Mouse (Mus musculus) layer of hippocampus, adult 8-10 months (tissue): Measurements from ENCODE around the gene Reck. TPM values are rescaled to one million over a fixed set of nuclear protein-coding genes. Genes with fewer than 3 reads are reported as not detected.

ENCODE experiments used
- DNase-seq, 2 experiments: peaks; one replicate each; pipeline ENCODE4 v3.0.0; 2022; ENCODE audit warnings: low spot score in 2 of 2
- total RNA-seq, 4 experiments: library from RNA; stranded (reverse); gene quantifications; 2 replicates each; pipeline ENCODE4 v1.2.4; 2022

Reck gene
- total RNA-seq: 10 to 100 TPM in 1 of 4 experiments, 1 to 10 TPM in 3; 7.3 to 10.3 (median 7.8) TPM

DNA sequence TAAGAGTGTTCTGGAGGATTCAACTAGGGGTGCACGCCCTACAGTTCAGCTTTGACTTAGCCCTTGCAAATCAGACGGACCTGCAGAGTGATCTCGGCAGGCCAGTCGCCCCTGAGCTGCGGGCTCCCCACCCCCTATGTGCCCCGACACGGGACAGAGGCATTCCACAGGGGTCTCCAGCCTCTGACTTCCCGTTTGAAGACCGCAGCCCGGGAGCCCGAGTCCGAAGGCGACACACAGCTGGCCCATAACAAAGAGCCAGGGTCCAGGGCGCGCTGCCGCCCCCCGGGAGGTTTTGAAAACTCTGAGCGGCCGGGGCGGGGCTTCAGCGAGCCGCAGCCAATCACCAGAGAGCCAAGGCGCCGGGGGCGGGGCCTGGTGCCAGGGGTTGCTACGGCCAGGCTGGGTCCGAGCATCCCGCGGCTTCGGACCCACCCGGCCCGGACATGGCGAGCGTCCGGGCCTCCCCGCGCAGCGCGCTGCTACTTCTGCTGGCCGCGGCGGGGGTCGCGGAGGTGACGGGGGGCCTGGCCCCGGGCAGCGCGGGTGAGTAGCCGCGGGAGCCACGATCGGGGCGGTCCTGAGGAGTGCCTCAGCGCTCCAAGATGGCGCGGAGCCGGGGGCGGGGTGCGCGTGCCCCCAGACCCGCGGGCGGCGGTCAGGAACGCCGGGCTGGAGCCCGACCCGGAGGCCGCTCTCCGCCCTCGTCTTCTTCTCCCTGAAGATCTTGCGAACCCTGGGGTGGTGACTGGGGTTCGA lies at the start of gene Reck:
Gene Reck (plus strand): TSS at position 371 of the 759 bp plus-strand sequence.
- DNase-seq: peak; percentile 57 to 65

DNA sequence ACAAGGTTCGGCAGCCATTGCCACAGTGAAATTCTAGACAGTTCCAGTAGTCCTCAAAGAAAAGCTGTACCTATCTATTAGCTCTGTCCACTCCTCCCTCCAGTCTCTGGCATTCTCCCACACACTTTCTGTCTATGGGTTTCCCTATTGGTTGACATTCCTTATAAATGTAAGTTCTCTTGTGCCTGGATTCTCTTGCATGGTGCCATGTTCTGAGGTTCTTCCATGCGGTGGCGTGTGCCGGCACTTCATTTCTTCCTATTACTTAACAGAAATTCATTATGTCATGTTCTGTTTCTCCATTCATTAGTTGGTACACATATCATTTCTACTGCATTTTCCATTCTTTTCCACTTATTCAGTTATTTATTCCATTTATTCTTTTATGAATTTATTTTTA lies 46.5 kb upstream of the Reck start:
- no peak for DNase-seq

DNA sequence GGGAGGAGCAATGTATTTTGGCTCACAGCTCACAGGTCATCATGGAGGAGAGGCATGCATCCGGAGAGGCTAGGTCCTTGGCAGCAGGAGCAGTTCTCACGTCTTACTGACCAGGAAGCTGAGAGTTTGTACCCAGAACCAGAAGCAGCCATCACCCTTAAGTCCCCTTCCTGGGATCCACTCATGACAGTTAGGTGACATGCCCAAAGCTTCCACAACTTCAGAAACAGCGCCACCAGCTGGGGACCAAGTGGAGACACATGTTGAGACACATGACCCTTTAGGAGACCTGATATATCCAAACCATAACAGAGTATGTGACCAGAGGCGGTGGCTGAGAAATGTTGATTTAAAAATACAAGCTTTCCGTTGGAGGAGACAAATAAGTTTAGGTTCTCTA lies 43.3 kb upstream of the Reck start:
- DNase-seq: no peak

DNA sequence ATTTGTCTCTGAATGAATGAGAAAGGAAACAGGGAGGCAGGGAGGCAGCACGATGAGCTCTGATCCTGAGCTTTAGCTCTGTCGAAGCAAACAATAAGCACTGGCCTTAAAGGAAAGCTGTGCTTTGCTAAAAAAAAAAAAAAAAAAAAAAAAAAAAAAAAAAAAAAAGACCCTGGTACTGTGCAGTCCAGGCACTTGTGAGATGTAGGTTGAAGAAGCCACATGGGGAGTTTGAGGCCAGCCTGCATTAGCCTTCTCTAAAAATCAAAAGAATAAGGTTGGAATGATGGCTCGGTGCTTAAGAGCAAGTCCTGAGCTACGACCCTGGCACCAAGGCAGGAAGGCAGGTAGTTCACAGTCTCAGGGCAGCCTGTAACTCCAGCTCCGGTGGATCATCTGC lies 41.6 kb upstream of the Reck start:
- DNase-seq: no peak

DNA sequence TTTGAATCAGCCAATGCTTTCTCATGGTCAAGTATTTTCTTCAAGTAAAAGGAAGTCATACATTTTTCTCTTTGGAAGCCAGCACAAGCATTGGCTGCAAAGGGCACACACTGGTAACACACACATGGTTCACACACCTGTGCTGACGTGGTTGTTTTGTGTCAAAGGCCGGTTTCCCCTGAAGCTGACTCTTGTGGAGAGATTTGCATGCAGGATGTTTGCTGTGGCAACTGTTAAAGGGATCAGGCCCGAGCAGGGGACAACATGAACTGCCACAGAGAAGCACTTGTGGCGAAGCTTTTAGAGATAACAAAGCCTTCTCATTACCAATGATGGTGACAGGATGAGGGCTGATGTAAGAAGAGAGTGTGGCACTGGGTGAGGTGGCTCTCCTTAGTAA lies 40.6 kb upstream of the Reck start:
- no peak for DNase-seq

DNA sequence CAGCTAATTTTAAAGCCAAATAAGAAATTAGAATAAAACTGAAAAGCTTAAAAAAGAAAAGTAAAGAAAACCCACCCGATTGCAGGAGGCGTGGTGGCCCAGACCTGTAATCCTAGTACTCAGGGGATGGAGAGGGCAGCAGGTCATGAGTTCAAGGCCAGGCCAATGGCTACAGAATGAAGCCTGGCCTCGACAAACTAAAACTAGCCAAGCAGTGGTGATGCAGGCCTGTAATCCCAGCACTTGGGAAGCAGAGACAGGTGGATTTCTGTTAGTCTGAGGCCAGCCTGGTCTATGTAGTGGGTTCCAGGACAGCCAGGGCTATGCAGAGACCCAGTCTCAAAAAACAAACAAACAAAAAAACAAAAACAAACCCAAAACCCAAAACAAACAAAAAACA lies 37.0 kb upstream of the Reck start:
- DNase-seq: no peak

DNA sequence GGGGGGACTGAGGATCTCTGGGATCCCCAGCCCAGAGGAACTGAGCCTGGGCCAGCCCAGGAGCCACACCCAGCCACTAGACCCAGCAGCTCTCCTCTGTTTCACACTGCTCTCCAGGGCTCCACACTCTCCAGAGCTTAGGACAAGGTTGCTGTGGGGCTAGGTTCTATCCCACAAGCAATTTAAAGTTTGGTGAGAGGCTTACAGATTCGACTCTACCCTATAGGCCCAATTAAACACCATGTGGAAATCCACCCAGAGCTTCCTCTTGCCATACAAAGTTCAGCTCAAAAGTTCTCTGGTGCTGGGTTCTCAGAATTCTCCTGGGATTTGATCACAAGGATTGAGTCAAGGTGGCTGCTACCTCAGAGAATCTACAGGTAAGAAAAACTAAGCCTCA lies 35.2 kb upstream of the Reck start, which contains the start of gene Olfr157:
Gene Olfr157 (minus strand): TSS at position 101 of the 400 bp plus-strand sequence.
- no peak for DNase-seq

DNA sequence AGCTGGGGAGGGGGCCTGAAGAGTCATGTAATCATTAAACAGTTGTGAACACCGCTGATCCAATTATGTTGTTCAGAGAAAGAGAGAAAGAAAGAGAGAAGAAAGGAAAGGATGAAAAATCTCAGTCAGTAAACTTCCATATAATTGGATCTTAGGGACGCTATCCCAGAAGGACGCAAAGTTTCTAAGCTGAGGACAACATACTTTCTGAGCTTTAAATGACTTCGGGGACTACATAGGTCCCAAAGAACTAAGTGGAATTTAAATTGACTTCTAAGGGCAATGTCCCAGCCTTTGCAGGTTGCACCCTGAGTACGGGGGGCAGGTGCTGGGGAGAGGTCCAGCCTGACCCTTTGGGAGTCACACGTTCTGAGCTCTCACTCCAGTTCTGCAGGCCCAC lies 24.1 kb upstream of the Reck start, which contains the start of gene Olfr155:
Gene Olfr155 (plus strand): TSS at position 301 of the 400 bp plus-strand sequence.
- no peak for DNase-seq

DNA sequence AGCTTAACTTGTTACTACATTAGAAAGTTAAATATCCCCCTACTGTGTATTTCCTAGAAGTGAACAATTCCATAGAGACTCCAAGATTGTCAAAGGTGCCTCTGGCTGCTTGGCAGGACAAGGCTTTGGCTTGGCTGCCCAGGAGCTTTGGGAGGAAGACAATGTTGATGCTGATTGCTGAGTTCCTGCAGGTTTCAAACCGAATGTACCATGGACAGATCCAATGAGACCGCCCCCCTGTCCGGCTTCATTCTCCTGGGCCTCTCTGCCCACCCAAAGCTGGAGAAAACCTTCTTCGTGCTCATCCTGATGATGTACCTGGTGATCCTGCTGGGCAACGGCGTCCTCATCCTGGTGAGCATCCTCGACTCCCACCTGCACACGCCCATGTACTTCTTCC lies 21.2 kb upstream of the Reck start:
- no peak for DNase-seq

DNA sequence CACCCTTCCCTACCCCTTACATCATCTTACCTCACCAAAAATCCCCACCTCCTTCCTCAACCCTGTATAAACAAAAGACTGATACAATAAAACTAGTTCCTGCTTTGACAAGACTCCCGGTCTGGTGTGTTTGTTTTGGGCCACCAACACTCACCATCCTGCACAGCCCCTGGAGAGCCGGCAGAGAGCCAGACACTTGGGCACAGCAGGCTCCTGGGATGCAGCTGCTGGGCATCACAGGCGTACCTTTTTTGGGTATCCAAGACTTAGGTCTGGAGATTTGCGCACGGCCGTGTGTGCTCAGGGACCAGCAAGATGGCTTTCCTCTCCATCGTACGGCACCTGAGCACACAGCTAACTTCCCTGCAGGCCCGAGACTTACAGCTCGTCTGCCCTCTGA lies 15.4 kb upstream of the Reck start:
- DNase-seq: no peak

DNA sequence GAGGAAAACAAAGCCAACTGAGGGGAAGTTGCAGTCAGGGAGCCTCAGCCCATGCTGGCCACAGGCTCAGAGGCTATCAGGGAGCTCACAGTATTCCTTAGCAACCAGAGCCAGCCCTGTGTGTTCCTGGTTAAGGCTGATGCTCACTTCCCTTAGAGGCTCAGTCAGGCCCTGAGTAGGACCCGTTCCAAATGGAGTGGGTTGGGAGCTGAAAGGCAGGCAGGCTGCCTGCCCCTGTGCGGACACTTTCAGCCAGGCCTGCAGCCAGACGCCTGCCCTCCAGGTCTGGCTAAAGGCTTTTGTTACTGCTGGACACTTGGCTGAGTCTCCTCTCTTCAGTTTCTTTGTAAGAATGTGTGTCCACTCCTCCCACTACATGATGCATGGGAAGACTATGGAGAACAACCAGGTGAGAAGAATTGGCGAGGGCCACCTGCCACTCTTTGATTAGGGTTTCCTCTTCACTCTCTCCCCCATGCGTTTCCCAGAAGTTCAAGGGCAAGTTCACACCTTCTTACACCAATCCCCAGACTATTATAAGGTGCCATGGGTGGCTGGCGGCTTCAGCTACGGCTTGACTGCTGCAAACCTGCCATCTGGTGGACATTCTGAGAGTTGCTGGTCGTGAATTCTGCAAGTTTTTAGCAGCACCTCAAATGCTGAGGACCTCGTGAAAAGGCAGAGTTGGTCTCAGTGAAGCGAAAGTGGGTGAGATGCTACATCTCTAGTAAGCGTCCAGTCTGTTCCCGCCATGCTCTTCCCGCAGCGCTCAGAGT lies 14.4 kb upstream of the Reck start:
- DNase-seq: peak in 1 of 2 experiments; percentile 72

DNA sequence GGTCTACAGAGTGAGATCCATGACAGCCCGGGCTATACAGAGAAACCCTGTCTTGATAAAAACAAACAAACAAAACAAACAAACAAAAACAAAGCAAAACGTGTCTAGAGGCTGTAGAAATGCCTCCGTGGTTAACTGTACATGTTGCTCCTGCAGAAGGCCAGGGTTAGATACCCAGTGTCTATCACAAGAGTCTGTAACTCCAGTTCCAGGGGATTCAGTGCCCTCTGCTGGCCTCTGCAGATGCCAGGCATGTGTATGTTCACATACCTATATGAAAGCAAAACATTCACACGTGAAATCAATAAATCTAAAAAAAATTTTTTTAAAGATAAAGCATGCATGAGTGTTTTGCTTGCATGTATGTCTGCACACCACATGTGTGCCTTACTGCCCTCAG lies 12.0 kb upstream of the Reck start:
- DNase-seq: no peak

DNA sequence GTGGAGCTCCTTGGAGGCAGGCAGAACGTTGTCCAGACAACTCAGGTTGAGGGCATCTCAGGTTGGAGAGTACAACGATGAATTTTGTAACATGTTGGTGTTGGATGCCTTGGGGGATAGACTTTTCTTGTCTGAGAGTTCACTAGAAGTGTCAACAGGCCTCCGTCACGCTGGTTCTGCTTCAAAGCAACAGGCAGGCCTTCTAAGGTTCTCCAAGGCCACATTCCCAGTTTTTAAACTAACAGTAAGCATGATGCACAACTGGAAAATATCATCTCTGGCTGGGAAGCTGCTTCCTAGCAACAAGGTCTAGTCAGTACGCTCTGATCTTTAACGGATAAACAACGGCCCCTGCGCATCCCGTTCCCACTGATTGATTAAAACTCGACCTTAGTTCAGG lies 5.5 kb upstream of the Reck start:
- DNase-seq: no peak

DNA sequence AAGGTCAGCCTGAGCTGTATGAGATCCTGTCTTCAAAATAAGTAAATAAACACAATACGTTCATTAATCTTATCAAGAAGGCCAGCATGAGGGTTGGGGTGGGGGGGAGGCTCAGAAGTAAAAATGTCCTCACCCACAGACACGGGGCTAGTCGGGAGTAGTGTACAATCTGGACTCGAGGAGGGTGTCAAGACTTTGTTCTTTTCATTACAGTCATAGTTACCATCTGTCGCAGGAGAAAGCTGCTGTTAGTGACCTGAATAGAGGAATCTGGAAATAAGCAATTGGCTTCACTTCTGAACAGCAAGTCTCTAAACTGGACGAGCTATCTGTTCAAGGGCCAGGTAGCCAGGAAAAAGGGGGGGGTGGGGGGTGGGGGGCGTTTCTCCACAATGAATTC lies 829 bp upstream of the Reck start:
- no peak for DNase-seq

DNA sequence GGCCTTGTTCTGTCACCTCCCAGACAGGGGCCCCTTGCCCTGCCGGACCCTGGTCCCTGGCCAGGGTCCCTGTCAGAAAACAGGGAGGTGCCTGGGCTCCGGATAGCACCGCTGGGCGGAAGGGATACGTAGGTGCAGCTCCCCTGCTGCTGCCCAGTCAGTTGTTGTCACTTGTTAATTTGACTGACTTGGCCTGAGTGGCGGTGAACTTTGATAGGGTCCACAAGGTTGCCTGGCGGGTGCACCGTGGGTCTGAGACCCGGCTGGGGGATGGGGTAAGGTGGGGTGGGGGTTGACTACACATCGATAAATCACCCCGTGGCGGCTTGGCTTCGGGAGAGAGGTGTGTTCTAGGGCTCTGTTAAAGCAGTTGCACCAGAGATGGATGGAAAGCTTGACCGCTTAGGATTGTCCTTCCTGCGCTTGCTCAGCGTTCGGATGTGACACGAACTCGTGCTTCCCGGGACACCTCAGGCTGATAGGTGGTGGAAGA lies 635 bp downstream of the Reck start:
- peak in 1 of 2 experiments; percentile 10 for DNase-seq

DNA sequence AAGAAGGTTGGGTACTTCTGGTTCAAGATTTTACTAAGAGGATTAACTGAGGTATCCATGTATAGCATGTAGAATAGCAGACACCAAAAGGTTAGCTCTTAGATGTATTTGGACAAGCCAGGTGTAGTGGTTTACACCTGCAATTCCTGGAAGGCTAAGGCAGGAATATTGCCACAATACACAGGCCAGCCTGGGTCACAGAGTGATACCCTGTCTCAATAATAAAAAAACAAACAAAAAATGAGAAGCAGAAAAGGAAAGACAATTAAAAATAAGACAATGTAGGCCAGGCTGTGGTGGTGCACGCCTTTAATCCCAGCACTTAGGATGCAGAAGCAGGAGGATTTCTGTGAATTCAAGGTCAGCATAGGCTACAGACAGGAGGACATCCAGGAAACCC lies 1.9 kb downstream of the Reck start:
- no peak for DNase-seq

DNA sequence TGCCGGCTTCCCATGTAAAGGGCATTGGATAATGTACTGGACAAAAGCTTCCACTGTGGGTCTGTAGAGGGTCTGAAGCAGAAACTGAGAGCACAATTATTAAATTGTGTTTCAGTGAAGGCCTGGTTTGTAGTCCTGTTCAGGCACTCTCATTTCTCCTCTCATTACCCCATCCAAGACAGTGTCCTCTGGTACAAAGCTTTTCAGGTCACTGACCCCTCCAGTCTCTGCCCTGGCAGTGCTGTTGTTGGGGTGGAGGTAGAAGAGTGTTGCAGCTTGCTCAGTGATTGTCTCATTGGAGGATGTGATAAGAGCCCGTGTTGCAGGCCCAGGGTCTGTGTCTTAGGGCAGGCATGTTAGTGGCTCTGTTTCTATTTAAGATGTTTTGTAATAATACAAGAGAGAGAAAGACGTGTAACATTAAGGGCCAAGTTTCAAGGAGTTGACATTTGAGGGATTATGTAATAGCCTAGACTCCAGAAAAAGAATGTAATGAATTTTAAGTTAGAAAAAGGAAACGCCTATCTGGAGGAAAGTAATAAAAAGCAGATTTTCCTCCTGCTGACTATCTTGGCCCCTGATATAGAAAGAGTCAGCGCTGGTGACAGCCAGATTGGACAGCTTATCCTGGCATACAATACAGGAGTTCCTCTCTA lies 2.9 kb downstream of the Reck start:
- DNase-seq: no peak

DNA sequence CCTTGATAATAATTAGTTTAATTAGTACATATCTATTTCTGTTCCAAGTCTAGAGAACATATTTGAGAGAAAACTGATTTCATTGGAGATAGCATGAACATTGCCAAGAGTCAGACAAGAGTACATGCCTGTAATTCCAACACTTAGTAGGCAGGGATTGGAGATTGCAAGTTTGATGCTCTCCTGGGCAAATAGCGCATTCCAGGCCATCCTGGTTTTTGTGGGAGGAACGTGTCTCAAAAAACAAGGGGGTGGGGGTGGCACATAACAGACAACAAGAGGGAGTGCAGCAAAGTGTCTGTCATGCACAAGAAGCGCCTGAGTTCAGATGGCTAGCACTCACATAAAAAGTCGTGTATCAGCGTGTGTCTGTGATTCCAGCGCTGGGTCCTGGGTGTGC lies 4.2 kb downstream of the Reck start:
- DNase-seq: no peak

DNA sequence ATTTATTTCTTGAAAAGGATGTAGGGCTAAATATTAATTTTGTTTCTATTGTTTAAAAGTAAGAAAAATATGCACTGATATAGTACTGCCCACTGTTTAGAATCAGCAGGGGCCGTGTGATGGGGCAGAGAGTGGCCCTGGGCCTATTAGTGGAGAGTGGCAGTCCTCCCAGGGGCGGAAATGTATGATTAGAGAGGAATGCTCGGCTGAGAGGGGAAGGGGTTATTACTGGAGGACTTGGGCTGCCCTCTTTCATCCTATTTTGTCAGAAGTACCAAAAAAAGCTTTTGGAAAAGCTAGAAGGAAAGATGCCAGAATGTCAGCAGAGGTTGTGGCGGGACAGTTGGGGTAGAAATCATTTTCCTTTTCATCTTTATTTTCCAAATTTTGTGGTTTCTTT lies 8.9 kb downstream of the Reck start:
- no peak for DNase-seq

DNA sequence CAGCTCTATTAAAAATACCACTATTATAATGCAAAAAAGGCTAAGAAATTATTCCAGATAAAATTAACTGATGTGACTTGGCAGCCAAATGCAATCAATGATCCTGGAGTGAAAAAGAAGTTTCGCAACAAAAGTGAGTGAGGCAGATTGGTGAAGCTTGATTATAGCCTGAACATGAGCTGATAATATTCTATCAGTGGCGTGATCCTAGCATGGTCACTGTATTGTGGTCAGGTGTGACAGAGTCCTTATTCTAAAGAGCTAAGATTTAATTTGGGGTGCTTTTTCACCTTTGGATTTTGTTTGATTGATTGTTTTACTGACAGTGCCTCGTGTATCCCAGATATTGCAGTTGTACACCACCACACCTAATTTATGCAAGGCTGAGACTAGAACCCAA lies 15.9 kb downstream of the Reck start:
- DNase-seq: no peak

DNA sequence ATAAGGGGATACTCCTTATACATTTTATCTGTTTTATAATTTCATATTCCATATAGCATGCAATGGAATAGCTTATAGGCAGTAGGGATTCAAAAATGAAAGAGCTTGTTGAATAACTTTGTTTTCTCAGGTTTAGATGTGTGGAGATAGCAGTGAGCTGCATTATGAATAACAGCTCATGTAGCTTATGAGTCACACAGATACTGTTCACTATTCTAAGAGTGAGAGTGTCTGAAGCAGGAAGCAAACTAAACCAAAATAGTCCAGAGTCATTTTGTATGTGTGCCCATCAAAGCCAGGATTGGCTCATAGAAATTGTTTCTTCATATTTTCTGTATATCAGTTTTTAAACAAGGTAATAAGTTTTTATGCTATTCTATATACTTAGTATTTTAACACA lies 21.9 kb downstream of the Reck start:
- no peak for DNase-seq

DNA sequence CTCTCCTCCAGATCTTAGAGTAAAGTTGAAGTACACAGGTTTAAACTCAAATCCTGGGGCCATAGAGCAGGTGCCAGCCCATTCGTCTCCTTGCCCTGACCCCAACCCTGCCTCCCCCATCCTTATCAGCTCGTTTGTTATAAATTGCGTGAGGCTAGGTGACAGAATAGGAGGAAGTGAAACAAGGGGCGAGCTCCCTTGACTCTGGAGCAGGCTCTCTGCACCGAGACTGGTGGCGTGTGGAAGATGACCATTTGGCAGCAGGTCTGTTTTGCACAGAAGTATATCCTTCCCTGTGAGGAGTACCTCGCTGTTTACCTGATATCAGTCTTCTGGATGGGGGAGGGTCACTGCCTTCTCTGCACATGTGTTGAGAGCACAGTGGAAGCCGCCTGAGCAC lies 23.9 kb downstream of the Reck start:
- no peak for DNase-seq
